Mouse (Mus musculus) liver, postnatal 0 days (tissue): ENCODE results near the gene Egr2. TPM values are rescaled to one million over a fixed set of nuclear protein-coding genes. Genes with fewer than 3 reads are reported as not detected.
A peak's percentile ranks its signal among the peaks of the same experiment; 100 is the strongest.

Experiments
- ATAC-seq: fragments of 200-750 bp; cut with Nextera tagmentation; 2 replicates; pipeline ENCODE4 v1.8.0; 2017; ENCODE audit warnings: mild to moderate bottlenecking, moderate library complexity
- DNase-seq: peaks from one replicate; pipeline ENCODE4 v3.0.0-alpha.2; 2016
- H3K27ac ChIP-seq: fragments of 300-500 bp; sonication (generic); 2 replicates; pipeline ENCODE4 v1.5.1; 2014; ENCODE audit warnings: antibody characterized with exemption, moderate library complexity, mild to moderate bottlenecking, low read depth
- H3K27me3 ChIP-seq: fragments of 300-500 bp; sonication (generic); 2 replicates; pipeline ENCODE4 v1.6.1; 2014; ENCODE audit warnings: low read length, control low read depth, mixed read lengths; ENCODE audit not compliant: insufficient read depth
- H3K36me3 ChIP-seq: fragments of 300-500 bp; sonication (generic); replicated peaks from 2 replicates; pipeline ENCODE4 v1.6.1; 2014; ENCODE audit warnings: mild to moderate bottlenecking, control low read depth, low read length, moderate library complexity, mixed read lengths; ENCODE audit not compliant: insufficient read depth
- H3K4me1 ChIP-seq: fragments of 300-500 bp; sonication (generic); 2 replicates; pipeline ENCODE4 v1.6.1; 2014; ENCODE audit warnings: antibody characterized with exemption, mild to moderate bottlenecking, control low read depth; ENCODE audit not compliant: insufficient read depth
- H3K4me2 ChIP-seq: fragments of 300-500 bp; sonication (generic); 2 replicates; pipeline ENCODE4 v1.6.1; 2014; ENCODE audit warnings: low read depth, mild to moderate bottlenecking, low read length, moderate library complexity, mixed read lengths
- H3K4me3 ChIP-seq: fragments of 300-500 bp; sonication (generic); 2 replicates; pipeline ENCODE4 v1.5.1; 2014; ENCODE audit warnings: low read depth, low read length
- H3K9ac ChIP-seq: fragments of 300-500 bp; sonication (generic); replicated peaks from 2 replicates; pipeline ENCODE4 v1.6.1; 2014; ENCODE audit warnings: mild to moderate bottlenecking, moderate library complexity
- H3K9me3 ChIP-seq: fragments of 300-500 bp; sonication (generic); 2 replicates; pipeline ENCODE4 v1.6.1; 2016; ENCODE audit warnings: mild to moderate bottlenecking, control low read depth, low read length, mixed read lengths
- CTCF ChIP-seq: sonication (generic); IDR thresholded peaks from 2 replicates; pipeline ENCODE4 v1.5.1; 2016; ENCODE audit warnings: antibody characterized with exemption, low read depth
- EP300 ChIP-seq: IDR thresholded peaks from 2 replicates; pipeline ENCODE4 v1.6.1; 2016; ENCODE audit warnings: antibody characterized with exemption, low read depth, mild to moderate bottlenecking
- WGBS: fragments of 180-500 bp; shearing (Covaris S2); extraction: QIAGEN DNeasy Blood & Tissue Kit; methylation state at CpG from one replicate; pipeline ENCODE4 v1.1.7; 2014; ENCODE audit not compliant: insufficient replicate concordance; 5-methylcytosine and 5-hydroxymethylcytosine counted together
- polyA plus RNA-seq: library from polyadenylated mRNA; unstranded; fragments of >200 nt; fragmentation: Nextera tagmentation; extraction: Ambion mirVana; gene quantifications from 2 replicates; pipeline ENCODE4 v1.2.1, GENCODE M21; 2015

Gene Egr2
- polyA plus RNA-seq = 0.15 and 0.33 TPM in 2 replicates

GRCm38 (mm10) chr10:67535256-67535655, at the start of gene Egr2:
Egr2 (plus strand) TSS chr10:67535475.
- WGBS = 2% methylated on average over 32 of the region's 37 CpGs
- H3K27ac ChIP-seq = no peak within 1 kb of the TSS
- peak within 1 kb of the TSS; percentile 97 for H3K4me2 ChIP-seq
- H3K4me3 ChIP-seq = peak within 1 kb of the TSS; percentile 63
- no peaks in the 10 kb centered on the region for H3K9me3 ChIP-seq
- no peaks in the 10 kb centered on the region for H3K36me3 ChIP-seq
- H3K27me3 ChIP-seq = peaks cover 61% of the 10 kb centered on the region
- ATAC-seq (no peak), DNase-seq (peak; percentile 33)
- peak within 1 kb of the TSS; percentile 53; the same call in 1 of the 2 replicates for H3K9ac ChIP-seq
- H3K4me1 ChIP-seq = peaks cover 26% of the 10 kb centered on the region
- TF ChIP-seq CTCF = no peak
- TF ChIP-seq EP300 = no peak

GRCm38 (mm10) chr10:67487496-67487895, 47.8 kb upstream of the Egr2 start:
- Histone ChIP-seq H3K9me3 (peaks cover 9% of the 10 kb centered on the region; the same call in 1 of the 2 replicates), H3K9ac (no peak overlapping the region), H3K36me3 (no peaks in the 10 kb centered on the region), H3K4me2 (no peak overlapping the region), H3K4me3 (no peak overlapping the region), H3K27ac (no peak overlapping the region), H3K27me3 (no peaks in the 10 kb centered on the region), H3K4me1 (no peaks in the 10 kb centered on the region)
- no peak for TF ChIP-seq EP300
- no peak for TF ChIP-seq CTCF
- no peak for DNase-seq
- WGBS = 72% methylated on average over 7 of the region's 7 CpGs
- no peak for ATAC-seq

GRCm38 (mm10) chr10:67489836-67490235, 45.4 kb upstream of the Egr2 start:
- ATAC-seq = no peak
- Histone ChIP-seq H3K9ac (no peak overlapping the region), H3K4me1 (no peaks in the 10 kb centered on the region), H3K4me2 (no peak overlapping the region), H3K27ac (no peak overlapping the region), H3K36me3 (no peaks in the 10 kb centered on the region), H3K9me3 (peaks cover 6% of the 10 kb centered on the region; the same call in 1 of the 2 replicates), H3K27me3 (no peaks in the 10 kb centered on the region), H3K4me3 (no peak overlapping the region)
- no peak for TF ChIP-seq CTCF
- no peak for TF ChIP-seq EP300
- 60% methylated on average over 6 of the region's 6 CpGs for WGBS
- DNase-seq = no peak

DNA sequence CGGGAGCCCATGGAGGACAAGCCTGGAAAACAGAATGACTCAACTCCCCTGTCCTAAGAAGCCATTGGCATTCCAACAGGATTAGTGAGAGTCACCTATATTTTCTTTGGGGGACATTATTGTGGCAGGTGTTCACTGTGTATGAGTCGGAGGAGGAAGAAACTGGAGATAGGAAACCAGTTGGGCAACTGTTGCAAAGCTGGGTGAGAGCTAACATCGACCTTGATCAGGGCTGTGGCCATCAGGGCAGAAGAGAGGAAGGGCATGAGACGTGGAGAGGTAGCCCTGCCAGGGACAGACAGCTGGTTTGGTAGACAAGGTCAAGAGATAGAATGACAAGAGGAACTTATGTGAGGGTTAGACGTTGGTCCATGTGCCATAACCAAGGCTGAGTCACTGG, 44.6 kb upstream of the Egr2 start:
- Histone ChIP-seq H3K27ac (no peak overlapping the region), H3K36me3 (no peaks in the 10 kb centered on the region), H3K4me3 (no peak overlapping the region), H3K9me3 (no peaks in the 10 kb centered on the region), H3K9ac (no peak overlapping the region), H3K4me1 (no peaks in the 10 kb centered on the region), H3K27me3 (no peaks in the 10 kb centered on the region), H3K4me2 (no peak overlapping the region)
- DNase-seq (no peak), ATAC-seq (no peak)
- no peak for TF ChIP-seq CTCF
- no peak for TF ChIP-seq EP300
- 57% methylated on average over 5 of the region's 5 CpGs for WGBS

GRCm38 (mm10) chr10:67492161-67492571, 43.1 kb upstream of the Egr2 start:
- H3K9ac ChIP-seq = no peak overlapping the region
- H3K4me3 ChIP-seq = no peak overlapping the region
- ATAC-seq (no peak), DNase-seq (no peak)
- no peaks in the 10 kb centered on the region for H3K27me3 ChIP-seq
- WGBS = 81% methylated on average over 11 of the region's 11 CpGs
- TF ChIP-seq EP300 (no peak), CTCF (no peak)
- no peaks in the 10 kb centered on the region for H3K9me3 ChIP-seq
- no peak overlapping the region for H3K27ac ChIP-seq
- H3K4me2 ChIP-seq = no peak overlapping the region
- no peaks in the 10 kb centered on the region for H3K36me3 ChIP-seq
- H3K4me1 ChIP-seq = no peaks in the 10 kb centered on the region

- H3K4me2 ChIP-seq = no peak overlapping the region
- no peaks in the 10 kb centered on the region for H3K9me3 ChIP-seq
- TF ChIP-seq CTCF (no peak), EP300 (no peak)
- H3K4me3 ChIP-seq = no peak overlapping the region
- H3K9ac ChIP-seq = no peak overlapping the region
- H3K4me1 ChIP-seq = no peaks in the 10 kb centered on the region
- ATAC-seq = no peak
- H3K27ac ChIP-seq = no peak overlapping the region
- H3K36me3 ChIP-seq = no peaks in the 10 kb centered on the region
- DNase-seq = no peak
- no peaks in the 10 kb centered on the region for H3K27me3 ChIP-seq
- WGBS = 68% methylated on average over 8 of the region's 8 CpGs
Measured at GRCm38 (mm10) chr10:67493556-67493955, 41.7 kb upstream of the Egr2 start.
